Mouse (Mus musculus): ENCODE data around the gene Jak3. TPM values are rescaled to one million over a fixed set of nuclear protein-coding genes. Genes with fewer than 3 reads are reported as not detected.
A peak's percentile ranks its signal among the peaks of the same experiment; 100 is the strongest.

Jak3 gene
- polyA plus RNA-seq, 1 experiment from 2014 or later: 4.6 TPM

DNA sequence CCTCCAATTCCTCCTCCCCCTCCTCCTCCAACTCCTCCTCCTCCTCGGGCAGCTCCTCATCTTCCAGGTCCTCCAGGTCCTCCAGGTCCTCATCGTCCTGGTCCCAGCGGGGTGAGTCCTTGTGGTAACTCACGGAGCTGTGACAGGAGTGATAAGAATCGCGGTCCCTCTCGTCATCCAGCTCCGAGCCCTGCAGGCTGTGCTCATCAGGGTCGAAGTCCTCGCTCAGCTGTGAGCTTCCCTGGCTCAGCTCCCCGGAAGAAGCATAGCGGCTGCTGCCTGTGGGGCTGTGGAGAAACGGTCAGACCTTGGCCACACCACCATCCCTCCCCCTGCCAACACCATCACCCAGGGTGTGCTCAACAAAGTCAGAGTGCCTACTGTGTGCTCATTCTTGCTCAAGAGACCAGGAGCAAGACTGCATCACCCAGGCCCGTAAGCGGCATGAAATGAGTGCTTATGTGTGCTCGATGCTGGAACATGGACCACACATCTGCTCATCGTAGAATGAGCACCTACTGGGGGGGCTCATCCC is 17.5 kb upstream of the Jak3 start:
- no peak overlapping the region for H3K9ac ChIP-seq (ENCODE audit: low read length)
- TF ChIP-seq CTCF (IDR thresholded peaks at IDR 0.05; ENCODE audit: low read depth): no peak
- no peak for TF ChIP-seq EP300 (optimal IDR thresholded peaks at IDR 0.05)
- no peak overlapping the region for H3K4me2 ChIP-seq (replicated peaks; ENCODE audit: low read depth)
- peaks cover 6% of the 10 kb centered on the region; the same call in 1 of the 2 replicates for H3K27me3 ChIP-seq (ENCODE audit: control insufficient read depth, insufficient read depth, low read length)
- H3K4me1 ChIP-seq (replicated peaks; ENCODE audit: control insufficient read depth, insufficient read depth): no peaks in the 10 kb centered on the region
- ATAC-seq (ENCODE audit: low FRiP score, low TSS enrichment): no peak
- WGBS: 25% methylated on average over 17 of the region's 17 CpGs
- no peak overlapping the region for H3K27ac ChIP-seq (replicated peaks)
- H3K4me3 ChIP-seq (ENCODE audit: low read depth, low read length): no peak overlapping the region
- DNase-seq (ENCODE audit: low spot score): no peak
- H3K36me3 ChIP-seq (ENCODE audit: control insufficient read depth, insufficient read depth, low read length): no peaks in the 10 kb centered on the region
- H3K9me3 ChIP-seq (ENCODE audit: control insufficient read depth, low read length): no peaks in the 10 kb centered on the region

DNA sequence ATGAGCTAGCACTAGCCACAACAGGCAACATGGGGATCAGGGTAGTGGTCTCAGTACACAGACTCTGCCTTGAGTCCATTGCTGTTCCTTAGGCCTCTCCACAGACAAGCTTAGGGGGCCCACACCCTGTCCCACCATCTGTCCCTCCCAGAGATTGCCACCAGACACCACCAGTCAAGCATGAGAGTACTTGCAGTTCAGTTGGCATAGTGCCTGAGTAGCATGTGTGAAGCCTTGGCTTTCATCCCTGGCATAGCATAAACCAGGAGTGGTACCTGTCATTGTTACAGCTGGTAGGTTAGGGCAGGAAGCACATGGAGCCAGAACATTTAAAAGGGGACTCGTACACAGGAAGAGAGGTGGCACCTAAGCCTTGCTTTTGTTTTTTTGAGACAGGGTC is 16.3 kb upstream of the Jak3 start:
- no peaks in the 10 kb centered on the region for H3K9me3 ChIP-seq (ENCODE audit: control insufficient read depth, low read length)
- no peaks in the 10 kb centered on the region for H3K4me1 ChIP-seq (replicated peaks; ENCODE audit: control insufficient read depth, insufficient read depth)
- ATAC-seq (ENCODE audit: low FRiP score, low TSS enrichment) (no peak), DNase-seq (ENCODE audit: low spot score) (no peak)
- H3K9ac ChIP-seq (ENCODE audit: low read length): peak overlapping the region; percentile 8; the same call in 1 of the 2 replicates
- peaks cover 4% of the 10 kb centered on the region; the same call in 1 of the 2 replicates for H3K27me3 ChIP-seq (ENCODE audit: control insufficient read depth, insufficient read depth, low read length)
- no peak for TF ChIP-seq CTCF (IDR thresholded peaks at IDR 0.05; ENCODE audit: low read depth)
- TF ChIP-seq EP300 (optimal IDR thresholded peaks at IDR 0.05): no peak
- H3K4me3 ChIP-seq (ENCODE audit: low read depth, low read length): no peak overlapping the region
- 56% methylated on average over 1 of the region's 1 CpGs for WGBS
- H3K36me3 ChIP-seq (ENCODE audit: control insufficient read depth, insufficient read depth, low read length): no peaks in the 10 kb centered on the region
- no peak overlapping the region for H3K27ac ChIP-seq (replicated peaks)
- no peak overlapping the region for H3K4me2 ChIP-seq (replicated peaks; ENCODE audit: low read depth)

DNA sequence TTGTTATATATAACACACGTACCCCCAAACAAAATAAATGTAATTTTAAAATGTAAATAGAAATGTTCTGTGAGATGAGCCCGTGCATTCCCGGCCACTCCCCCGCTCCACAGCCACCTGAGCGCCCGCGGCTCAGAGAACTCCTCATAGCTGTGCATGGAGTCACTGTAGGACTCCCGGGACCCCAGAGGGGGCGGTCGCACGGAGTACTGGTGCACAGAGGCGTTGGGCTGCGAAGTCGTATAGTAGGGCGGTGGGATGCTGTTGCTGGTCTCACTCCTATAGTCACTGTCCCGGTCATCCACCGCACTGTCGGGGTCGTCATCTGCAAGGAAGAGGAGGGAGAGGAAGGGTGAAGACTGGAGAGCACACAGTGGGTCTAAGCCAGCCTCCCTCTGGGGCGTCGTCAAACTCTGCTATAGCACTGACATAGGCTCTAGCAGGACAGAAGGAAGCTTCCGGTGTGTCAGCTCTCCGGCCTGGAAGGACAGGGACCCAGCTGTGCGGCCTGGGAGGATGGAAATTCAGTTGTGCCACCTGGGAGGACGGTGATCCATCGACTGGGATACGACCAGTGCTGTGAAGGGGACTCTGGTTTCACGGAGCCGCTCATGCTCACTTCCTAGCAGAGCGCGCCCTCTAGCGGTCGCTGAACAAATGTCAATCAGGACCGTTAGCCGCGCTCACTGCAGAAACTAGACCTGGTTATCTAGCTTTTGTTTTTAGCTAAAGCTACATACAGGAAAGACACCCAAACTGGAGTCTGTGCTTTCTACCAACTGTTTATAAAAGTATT is 15.6 kb upstream of the Jak3 start:
- 9% methylated on average over 36 of the region's 36 CpGs for WGBS
- H3K9me3 ChIP-seq (ENCODE audit: control insufficient read depth, low read length): no peaks in the 10 kb centered on the region
- peaks cover 4% of the 10 kb centered on the region; the same call in 1 of the 2 replicates for H3K27me3 ChIP-seq (ENCODE audit: control insufficient read depth, insufficient read depth, low read length)
- no peak overlapping the region for H3K4me3 ChIP-seq (ENCODE audit: low read depth, low read length)
- no peaks in the 10 kb centered on the region for H3K4me1 ChIP-seq (replicated peaks; ENCODE audit: control insufficient read depth, insufficient read depth)
- DNase-seq (ENCODE audit: low spot score) (peak; percentile 84), ATAC-seq (ENCODE audit: low FRiP score, low TSS enrichment) (peak; percentile 36; the same call in 1 of the 2 replicates)
- H3K36me3 ChIP-seq (ENCODE audit: control insufficient read depth, insufficient read depth, low read length): no peaks in the 10 kb centered on the region
- H3K4me2 ChIP-seq (replicated peaks; ENCODE audit: low read depth): no peak overlapping the region
- TF ChIP-seq EP300 (optimal IDR thresholded peaks at IDR 0.05) (no peak), CTCF (IDR thresholded peaks at IDR 0.05; ENCODE audit: low read depth) (peak; percentile 98)
- H3K27ac ChIP-seq (replicated peaks): no peak overlapping the region
- H3K9ac ChIP-seq (ENCODE audit: low read length): no peak overlapping the region

DNA sequence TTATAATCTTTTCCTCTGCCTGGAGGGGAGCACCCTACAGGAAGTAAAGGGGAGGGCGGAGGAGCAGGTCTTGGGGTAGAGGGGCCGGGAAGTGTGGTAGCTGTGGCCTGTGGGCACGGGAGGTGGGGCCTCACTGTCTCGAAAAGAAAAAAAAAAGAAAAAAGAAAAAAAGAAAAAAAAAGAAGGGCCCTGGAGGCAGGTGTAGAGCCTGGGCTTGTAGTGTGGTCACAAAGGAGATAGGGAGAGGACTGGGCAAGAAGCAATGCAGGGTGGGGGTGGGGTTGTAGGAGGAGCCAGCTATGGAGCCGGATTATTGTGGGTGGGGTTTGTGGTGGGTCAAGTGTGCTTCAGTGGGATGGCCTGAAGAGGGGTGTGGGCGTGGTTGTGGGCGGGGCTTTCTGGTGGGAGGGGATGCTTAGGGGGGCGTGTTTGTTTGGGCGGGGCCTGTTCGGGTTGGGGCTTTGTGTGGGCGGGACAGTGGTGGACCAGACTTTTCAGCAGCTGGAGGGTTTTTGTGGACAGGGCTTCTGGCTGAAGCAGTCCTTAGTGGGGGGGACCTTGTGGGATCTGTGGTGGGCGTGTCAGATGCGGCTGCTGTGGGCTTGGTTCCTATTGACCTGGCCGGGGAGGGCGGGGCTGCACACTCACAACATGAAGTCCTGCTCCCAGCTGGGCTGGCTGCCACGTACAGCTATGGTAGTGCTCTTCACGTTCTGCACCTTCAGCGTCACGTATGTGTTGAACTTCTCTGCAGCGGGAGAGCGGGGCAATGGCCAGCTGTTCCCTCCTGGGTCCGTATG is 10.6 kb upstream of the Jak3 start:
- WGBS: 4% methylated on average over 21 of the region's 22 CpGs
- Histone ChIP-seq H3K4me1 (replicated peaks; ENCODE audit: control insufficient read depth, insufficient read depth) (no peaks in the 10 kb centered on the region; the same call in 1 of the 2 replicates), H3K9ac (ENCODE audit: low read length) (no peak overlapping the region), H3K4me3 (ENCODE audit: low read depth, low read length) (no peak overlapping the region), H3K4me2 (replicated peaks; ENCODE audit: low read depth) (peak overlapping the region; percentile 44), H3K27ac (replicated peaks) (no peak overlapping the region), H3K36me3 (ENCODE audit: control insufficient read depth, insufficient read depth, low read length) (no peaks in the 10 kb centered on the region), H3K27me3 (ENCODE audit: control insufficient read depth, insufficient read depth, low read length) (peaks cover under 1% of the 10 kb centered on the region; the same call in 1 of the 2 replicates), H3K9me3 (ENCODE audit: control insufficient read depth, low read length) (no peaks in the 10 kb centered on the region)
- no peak for TF ChIP-seq EP300 (optimal IDR thresholded peaks at IDR 0.05)
- no peak for TF ChIP-seq CTCF (IDR thresholded peaks at IDR 0.05; ENCODE audit: low read depth)
- DNase-seq (ENCODE audit: low spot score) (peak; percentile 87), ATAC-seq (ENCODE audit: low FRiP score, low TSS enrichment) (peak; percentile 68)

DNA sequence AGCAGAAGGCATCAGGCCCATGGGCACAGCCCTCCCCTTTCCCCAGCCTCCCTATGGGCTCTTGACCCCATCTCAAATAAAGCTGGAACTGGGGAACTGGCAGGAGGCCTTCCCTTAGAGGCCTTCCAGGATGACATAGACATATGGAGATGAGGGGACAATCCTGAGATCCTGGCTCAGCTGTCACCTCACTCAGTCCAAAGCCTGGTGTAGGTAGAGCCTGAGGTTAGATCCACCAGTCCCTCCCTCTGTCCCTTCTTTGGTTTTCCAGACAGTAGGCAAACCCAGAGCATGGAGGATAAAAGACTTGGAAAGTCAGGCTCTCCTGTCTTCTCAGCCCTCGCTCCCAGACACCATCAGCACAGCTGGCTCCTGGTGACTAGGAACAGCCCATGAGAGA is 9.2 kb upstream of the Jak3 start:
- peaks cover 7% of the 10 kb centered on the region; the same call in 1 of the 2 replicates for H3K4me1 ChIP-seq (replicated peaks; ENCODE audit: control insufficient read depth, insufficient read depth)
- TF ChIP-seq EP300 (optimal IDR thresholded peaks at IDR 0.05) (no peak), CTCF (IDR thresholded peaks at IDR 0.05; ENCODE audit: low read depth) (no peak)
- no peak overlapping the region for H3K4me3 ChIP-seq (ENCODE audit: low read depth, low read length)
- 57% methylated on average over 1 of the region's 1 CpGs for WGBS
- no peak overlapping the region for H3K4me2 ChIP-seq (replicated peaks; ENCODE audit: low read depth)
- H3K27me3 ChIP-seq (ENCODE audit: control insufficient read depth, insufficient read depth, low read length): no peaks in the 10 kb centered on the region
- H3K27ac ChIP-seq (replicated peaks): no peak overlapping the region
- ATAC-seq (ENCODE audit: low FRiP score, low TSS enrichment) (no peak), DNase-seq (ENCODE audit: low spot score) (no peak)
- no peaks in the 10 kb centered on the region for H3K36me3 ChIP-seq (ENCODE audit: control insufficient read depth, insufficient read depth, low read length)
- H3K9ac ChIP-seq (ENCODE audit: low read length): no peak overlapping the region
- no peaks in the 10 kb centered on the region for H3K9me3 ChIP-seq (ENCODE audit: control insufficient read depth, low read length)
